Mouse (Mus musculus): ENCODE data around the gene Lrrc46.

The Lrrc46 gene

GRCm38 (mm10) chr11:97041022-97041899 lies at the start of gene Lrrc46, which contains the start of gene Mrpl10:
TSS of gene Lrrc46 (minus strand) at chr11:97041407.
TSS of gene Mrpl10 (plus strand) at chr11:97041560.
- in situ Hi-C loops (cut with MboI; ENCODE audit: low pct_unique_long_range_greater_than_20kb in 1 of 2, low sequenced_read_pairs in 2 of 2, unreplicated experiment in 1 of 2), result no loop called here

GRCm38 (mm10) chr11:97086365-97086764 lies 45.2 kb upstream of the Lrrc46 start:
- in situ Hi-C loops (cut with MboI; ENCODE audit: low pct_unique_long_range_greater_than_20kb in 1 of 2, low sequenced_read_pairs in 2 of 2, unreplicated experiment in 1 of 2), result loop anchor here in 1 of 2 experiments (5.0 kb wide), 1 partner anchor 106 kb away; no protein-coding TSS in a partner anchor

GRCm38 (mm10) chr11:97084821-97085505 lies 43.8 kb upstream of the Lrrc46 start:
- in situ Hi-C loops (cut with MboI; ENCODE audit: low pct_unique_long_range_greater_than_20kb in 1 of 2, low sequenced_read_pairs in 2 of 2, unreplicated experiment in 1 of 2), result loop anchor here in 1 of 2 experiments (5.0 kb wide), 1 partner anchor 107 kb away; no protein-coding TSS in a partner anchor

- in situ Hi-C loops (cut with MboI; ENCODE audit: low pct_unique_long_range_greater_than_20kb in 1 of 2, low sequenced_read_pairs in 2 of 2, unreplicated experiment in 1 of 2), result no loop called here
These were observed 42.4 kb upstream of the Lrrc46 start for GRCm38 (mm10) chr11:97083401-97084140.

- in situ Hi-C loops (cut with MboI; ENCODE audit: low pct_unique_long_range_greater_than_20kb in 1 of 2, low sequenced_read_pairs in 2 of 2, unreplicated experiment in 1 of 2), result no loop called here
These were observed 41.8 kb upstream of the Lrrc46 start for GRCm38 (mm10) chr11:97082977-97083376.

DNA sequence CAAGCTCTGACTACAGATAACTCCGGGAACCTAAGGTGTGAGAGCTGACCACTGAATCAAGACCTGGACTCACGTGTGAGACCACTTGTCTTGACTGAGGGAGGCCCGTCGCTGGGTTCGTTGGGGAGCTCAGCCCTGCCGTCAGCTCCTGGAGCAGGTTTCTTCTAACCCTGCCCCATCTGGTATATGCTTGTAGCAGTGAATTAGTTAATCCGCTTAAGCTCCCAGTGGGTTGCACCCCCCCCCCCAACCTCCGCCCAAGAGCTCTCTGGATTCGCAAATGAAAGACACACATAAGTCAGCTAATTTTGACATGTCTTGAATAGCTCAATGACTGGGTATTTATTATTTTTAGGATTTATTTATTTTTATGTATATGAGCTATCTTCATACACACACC lies 39.1 kb upstream of the Lrrc46 start:
- in situ Hi-C loops (cut with MboI; ENCODE audit: low pct_unique_long_range_greater_than_20kb in 1 of 2, low sequenced_read_pairs in 2 of 2, unreplicated experiment in 1 of 2), result no loop called here

GRCm38 (mm10) chr11:97078751-97079150 lies 37.5 kb upstream of the Lrrc46 start:
- in situ Hi-C loops (cut with MboI; ENCODE audit: low pct_unique_long_range_greater_than_20kb in 1 of 2, low sequenced_read_pairs in 2 of 2, unreplicated experiment in 1 of 2), result no loop called here

GRCm38 (mm10) chr11:97074235-97074634 lies 33.0 kb upstream of the Lrrc46 start:
- in situ Hi-C loops (cut with MboI; ENCODE audit: low pct_unique_long_range_greater_than_20kb in 1 of 2, low sequenced_read_pairs in 2 of 2, unreplicated experiment in 1 of 2), result no loop called here

- in situ Hi-C loops (cut with MboI; ENCODE audit: low pct_unique_long_range_greater_than_20kb in 1 of 2, low sequenced_read_pairs in 2 of 2, unreplicated experiment in 1 of 2), result no loop called here
These were observed 31.3 kb upstream of the Lrrc46 start for GRCm38 (mm10) chr11:97072533-97072932.

GRCm38 (mm10) chr11:97071129-97071528 lies 29.9 kb upstream of the Lrrc46 start:
- in situ Hi-C loops (cut with MboI; ENCODE audit: low pct_unique_long_range_greater_than_20kb in 1 of 2, low sequenced_read_pairs in 2 of 2, unreplicated experiment in 1 of 2), result no loop called here

- in situ Hi-C loops (cut with MboI; ENCODE audit: low pct_unique_long_range_greater_than_20kb in 1 of 2, low sequenced_read_pairs in 2 of 2, unreplicated experiment in 1 of 2), result no loop called here
These were observed 28.6 kb upstream of the Lrrc46 start for GRCm38 (mm10) chr11:97069770-97070169.

GRCm38 (mm10) chr11:97069333-97069732 lies 28.1 kb upstream of the Lrrc46 start:
- in situ Hi-C loops (cut with MboI; ENCODE audit: low pct_unique_long_range_greater_than_20kb in 1 of 2, low sequenced_read_pairs in 2 of 2, unreplicated experiment in 1 of 2), result no loop called here

GRCm38 (mm10) chr11:97066656-97067360 lies 25.6 kb upstream of the Lrrc46 start:
- in situ Hi-C loops (cut with MboI; ENCODE audit: low pct_unique_long_range_greater_than_20kb in 1 of 2, low sequenced_read_pairs in 2 of 2, unreplicated experiment in 1 of 2), result no loop called here

DNA sequence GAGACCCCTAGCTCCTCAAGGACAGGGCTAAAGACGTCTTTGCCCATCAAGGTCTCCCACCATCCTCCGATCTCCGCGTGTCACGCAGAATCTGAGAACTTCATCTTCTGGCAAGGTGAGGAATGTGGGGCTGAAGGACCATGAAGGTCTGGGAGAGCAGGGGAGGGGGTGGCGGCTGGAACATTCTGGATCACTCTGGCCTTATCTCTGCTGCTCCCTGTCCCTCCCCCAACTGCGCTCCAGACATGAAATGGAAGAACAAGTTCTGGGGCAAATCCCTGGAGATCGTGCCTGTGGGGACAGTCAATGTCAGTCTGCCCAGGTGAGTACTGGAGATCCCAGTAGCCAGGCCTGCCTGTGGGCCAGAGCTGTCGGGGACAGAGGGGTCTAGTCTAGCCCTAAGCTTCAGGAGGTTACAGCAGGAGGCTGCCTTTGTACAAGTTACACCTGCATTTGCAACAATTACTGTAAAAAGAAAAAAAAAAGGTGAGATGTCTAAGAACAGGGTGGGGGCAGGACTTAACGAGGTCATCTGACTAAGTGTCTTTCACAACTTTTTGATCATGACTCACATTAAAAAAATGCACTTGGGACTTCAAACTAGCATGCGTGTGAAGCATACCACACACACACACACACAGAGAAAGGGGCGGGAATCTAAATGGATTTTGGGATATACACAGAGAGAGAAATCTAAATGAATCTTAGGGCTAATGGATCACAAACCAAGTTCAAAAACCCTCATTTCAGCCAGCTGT lies 24.5 kb upstream of the Lrrc46 start:
- in situ Hi-C loops (cut with MboI; ENCODE audit: low pct_unique_long_range_greater_than_20kb in 1 of 2, low sequenced_read_pairs in 2 of 2, unreplicated experiment in 1 of 2), result no loop called here

DNA sequence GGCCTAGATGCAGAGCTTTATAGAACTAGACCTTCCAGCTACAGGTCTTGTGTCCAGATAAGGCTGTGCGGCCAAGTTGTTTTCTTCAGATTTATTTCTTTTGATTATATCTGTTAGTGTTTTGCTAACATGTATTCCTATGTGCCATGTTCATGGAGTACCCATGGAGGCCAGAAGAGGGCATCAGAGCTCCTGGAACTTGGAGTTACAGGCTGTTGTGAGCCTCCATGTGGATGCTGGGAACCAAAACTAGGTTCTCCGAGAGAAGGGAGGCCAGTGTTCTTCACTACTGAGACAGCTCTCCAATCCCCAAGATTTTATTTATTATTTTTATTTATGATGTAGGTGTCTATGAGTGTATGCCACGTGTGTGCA lies 22.7 kb upstream of the Lrrc46 start:
- in situ Hi-C loops (cut with MboI; ENCODE audit: low pct_unique_long_range_greater_than_20kb in 1 of 2, low sequenced_read_pairs in 2 of 2, unreplicated experiment in 1 of 2), result no loop called here

GRCm38 (mm10) chr11:97063274-97063920 lies 22.2 kb upstream of the Lrrc46 start:
- in situ Hi-C loops (cut with MboI; ENCODE audit: low pct_unique_long_range_greater_than_20kb in 1 of 2, low sequenced_read_pairs in 2 of 2, unreplicated experiment in 1 of 2), result no loop called here

DNA sequence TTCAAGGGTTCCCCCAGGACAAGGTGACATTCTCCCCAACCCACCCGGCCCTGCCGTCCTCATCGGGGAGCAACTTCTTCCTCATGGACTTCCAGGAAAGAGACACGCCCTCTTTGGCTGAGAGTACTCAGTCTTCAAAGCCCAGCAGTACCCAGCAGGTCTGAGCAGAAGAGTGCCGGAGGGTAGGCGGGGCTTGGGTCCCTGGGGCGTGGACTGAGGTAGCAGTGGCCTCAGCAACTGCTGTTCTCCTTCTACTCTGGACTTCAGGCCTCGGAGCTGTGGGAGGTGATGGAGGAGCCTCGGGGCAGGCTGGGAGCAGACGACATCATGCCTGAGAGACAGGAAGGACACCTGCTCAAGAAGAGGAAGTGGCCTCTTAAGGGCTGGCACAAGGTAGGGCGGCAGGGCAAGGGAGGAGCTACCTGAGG lies 11.0 kb upstream of the Lrrc46 start:
- in situ Hi-C loops (cut with MboI; ENCODE audit: low pct_unique_long_range_greater_than_20kb in 1 of 2, low sequenced_read_pairs in 2 of 2, unreplicated experiment in 1 of 2), result no loop called here

Data from mouse embryonic stem cell (cell line).